Mouse (Mus musculus) kidney, postnatal 0 days (tissue): Measurements from ENCODE around the gene Olfr850. TPM values are rescaled to one million over a fixed set of nuclear protein-coding genes. Genes with fewer than 3 reads are reported as not detected.

Experiments
- ATAC-seq: fragments of 200-750 bp; cut with Nextera tagmentation; replicated peaks from 2 replicates; pipeline ENCODE4 v1.8.0; 2017; ENCODE audit warnings: low read depth, moderate number of reproducible peaks, moderate TSS enrichment, moderate library complexity; ENCODE audit not compliant: low FRiP score
- DNase-seq: peaks from one replicate; pipeline ENCODE4 v3.0.0-alpha.2; 2016; ENCODE audit warnings: low spot score
- H3K27ac ChIP-seq: fragments of 300-500 bp; sonication (generic); 2 replicates; pipeline ENCODE4 v1.5.1; 2014; ENCODE audit warnings: mild to moderate bottlenecking
- H3K27me3 ChIP-seq: fragments of 300-500 bp; sonication (generic); 2 replicates; pipeline ENCODE4 v1.6.1; 2014; ENCODE audit warnings: low read length, mixed read lengths; ENCODE audit not compliant: insufficient read depth
- H3K36me3 ChIP-seq: fragments of 300-500 bp; sonication (generic); 2 replicates; pipeline ENCODE4 v1.6.1; 2014; ENCODE audit warnings: low read length, mixed read lengths; ENCODE audit not compliant: insufficient read depth
- H3K4me1 ChIP-seq: fragments of 300-500 bp; sonication (generic); replicated peaks from 2 replicates; pipeline ENCODE4 v1.6.1; 2014; ENCODE audit warnings: antibody characterized with exemption, low read length, mixed read lengths; ENCODE audit not compliant: insufficient read depth
- H3K4me2 ChIP-seq: fragments of 300-500 bp; sonication (generic); 2 replicates; pipeline ENCODE4 v1.6.1; 2014; ENCODE audit warnings: mild to moderate bottlenecking, low read length, moderate library complexity, mixed read lengths
- H3K4me3 ChIP-seq: fragments of 300-500 bp; sonication (generic); replicated peaks from 2 replicates; pipeline ENCODE4 v1.5.1; 2014; ENCODE audit warnings: low read depth, low read length
- H3K9ac ChIP-seq: fragments of 300-500 bp; sonication (generic); 2 replicates; pipeline ENCODE4 v1.6.1; 2014; ENCODE audit warnings: low read depth, low read length
- H3K9me3 ChIP-seq: fragments of 300-500 bp; sonication (generic); replicated peaks from 2 replicates; pipeline ENCODE4 v1.6.1; 2016; ENCODE audit warnings: low read length, inconsistent platforms, mixed read lengths
- CTCF ChIP-seq: IDR thresholded peaks from 2 replicates; pipeline ENCODE4 v1.5.1; 2016; ENCODE audit warnings: antibody characterized with exemption, low read depth, mild to moderate bottlenecking, moderate library complexity
- WGBS: fragments of 180-500 bp; shearing (Covaris S2); extraction: QIAGEN DNeasy Blood & Tissue Kit; methylation state at CpG from one replicate; pipeline ENCODE4 v1.1.7; 2014; 5-methylcytosine and 5-hydroxymethylcytosine counted together
- polyA plus RNA-seq: library from polyadenylated mRNA; unstranded; fragments of >200 nt; fragmentation: Nextera tagmentation; extraction: Ambion mirVana; gene quantifications from 2 replicates; pipeline ENCODE4 v1.2.1, GENCODE M21; 2015

Olfr850 gene
- polyA plus RNA-seq = not detected in 2 replicates

- no peak for ATAC-seq
Observed at GRCm38 (mm10) chr9:19478148-19478547, at the start of gene Olfr850. TSS of gene Olfr850 (minus strand) at chr9:19478248.

GRCm38 (mm10) chr9:19492995-19493394 is 14.9 kb upstream of the Olfr850 start, which contains the start of gene Olfr851:
TSS of gene Olfr851 (plus strand) at chr9:19493295.
- DNase-seq (no peak), ATAC-seq (no peak)
- Histone ChIP-seq H3K9me3 (no peaks in the 10 kb centered on the region), H3K9ac (no peak within 1 kb of the TSS), H3K36me3 (no peaks in the 10 kb centered on the region), H3K27ac (no peak within 1 kb of the TSS), H3K27me3 (no peaks in the 10 kb centered on the region), H3K4me2 (no peak within 1 kb of the TSS), H3K4me3 (no peak within 1 kb of the TSS), H3K4me1 (no peaks in the 10 kb centered on the region)
- TF ChIP-seq CTCF = no peak

More at GRCm38 (mm10) chr9:19478148-19478547, at the start of gene Olfr850:
- Histone ChIP-seq H3K9ac (no peak within 1 kb of the TSS), H3K9me3 (no peaks in the 10 kb centered on the region), H3K36me3 (no peaks in the 10 kb centered on the region), H3K4me2 (no peak within 1 kb of the TSS), H3K4me3 (no peak within 1 kb of the TSS), H3K27ac (no peak within 1 kb of the TSS), H3K27me3 (no peaks in the 10 kb centered on the region), H3K4me1 (no peaks in the 10 kb centered on the region)
- TF ChIP-seq CTCF = no peak
- DNase-seq = no peak

DNA sequence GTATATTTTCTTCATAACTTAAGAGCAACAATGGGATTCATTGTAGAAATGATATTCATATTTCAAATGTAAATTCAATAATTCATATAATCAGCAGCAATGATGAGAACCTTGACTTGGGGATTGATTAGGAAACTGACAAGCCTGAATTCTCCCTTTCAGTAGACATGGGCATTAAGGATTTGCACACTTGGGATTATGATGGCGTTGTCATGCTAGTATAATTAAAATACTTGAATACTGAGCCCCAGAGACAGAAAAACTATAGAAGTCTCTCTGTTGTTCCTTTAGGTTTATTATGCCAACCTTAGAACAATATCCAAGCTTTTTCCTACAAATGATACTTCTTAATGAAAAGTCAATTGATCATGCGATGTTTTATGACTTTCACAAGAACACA is 38.1 kb downstream of the Olfr850 start, which contains the start of gene Olfr849:
Olfr849 (plus strand) TSS at position 301 of the 400 bp plus-strand sequence.
- no peaks in the 10 kb centered on the region for H3K9me3 ChIP-seq
- TF ChIP-seq CTCF = no peak
- no peaks in the 10 kb centered on the region for H3K4me1 ChIP-seq
- no peak within 1 kb of the TSS for H3K9ac ChIP-seq
- no peak within 1 kb of the TSS for H3K4me2 ChIP-seq
- H3K27me3 ChIP-seq = no peaks in the 10 kb centered on the region
- no peak within 1 kb of the TSS for H3K27ac ChIP-seq
- ATAC-seq = no peak
- 82% methylated on average over 2 of the region's 2 CpGs for WGBS
- no peak within 1 kb of the TSS for H3K4me3 ChIP-seq
- no peaks in the 10 kb centered on the region for H3K36me3 ChIP-seq
- no peak for DNase-seq

Other genes with a start within 250 kb of the Olfr850 start
- not detected in 2 replicates for gene Olfr843, start 226.3 kb downstream of the Olfr850 start, polyA plus RNA-seq
- gene Olfr844, start 161.9 kb downstream of the Olfr850 start, polyA plus RNA-seq = not detected in 2 replicates
- gene Olfr845, start 141.8 kb downstream of the Olfr850 start, polyA plus RNA-seq = not detected in 2 replicates
- gene Olfr846, start 114.2 kb downstream of the Olfr850 start, polyA plus RNA-seq = not detected in 2 replicates
- not detected in 2 replicates for gene Olfr847, start 99.6 kb downstream of the Olfr850 start, polyA plus RNA-seq
- gene Olfr849, start 38.0 kb downstream of the Olfr850 start, polyA plus RNA-seq = not detected in 2 replicates
- not detected in 2 replicates for gene Olfr851, start 15.0 kb upstream of the Olfr850 start, polyA plus RNA-seq
- gene Olfr853, start 62.8 kb upstream of the Olfr850 start, polyA plus RNA-seq = not detected in 2 replicates
- gene Olfr854, start 89.1 kb upstream of the Olfr850 start, polyA plus RNA-seq = not detected in 2 replicates
- gene Olfr855, start 104.4 kb upstream of the Olfr850 start, polyA plus RNA-seq = not detected in 2 replicates
- 23.8 and 26.1 TPM in 2 replicates for gene Zfp317, start 143.9 kb upstream of the Olfr850 start, polyA plus RNA-seq
- not detected in 2 replicates for gene Olfr857, start 231.2 kb upstream of the Olfr850 start, polyA plus RNA-seq